Mouse (Mus musculus): ENCODE measurements around the gene Actrt3. TPM values are rescaled to one million over a fixed set of nuclear protein-coding genes. Genes with fewer than 3 reads are reported as not detected.

Actrt3 gene
- total RNA-seq (2021) (not detected), polyA plus RNA-seq (2012; rRNA removed) (not detected in 2 replicates)
- long read RNA-seq = 0 reads

- Histone ChIP-seq H3K36me3 (ENCODE audit: control insufficient read depth, insufficient read depth, low read length) (peaks cover 4% of the 10 kb centered on the region; the same call in 1 of the 2 replicates), H3K4me1 (ENCODE audit: control insufficient read depth, insufficient read depth, low read length) (peaks cover 5% of the 10 kb centered on the region), H3K79me2 (replicated peaks; ENCODE audit: control insufficient read depth, insufficient read depth, low read length) (peaks cover 1% of the 10 kb centered on the region; the same call in 1 of the 2 replicates), H3K27me3 (ENCODE audit: control insufficient read depth, insufficient read depth, low read length) (no peaks in the 10 kb centered on the region), H3K4me3 (peak within 1 kb of the TSS; percentile 95), H3K9ac (ENCODE audit: low read depth, low read length) (peak within 1 kb of the TSS; percentile 50), H3K27ac (peak within 1 kb of the TSS; percentile 66)
- WGBS = 10% methylated on average over 32 of the region's 32 CpGs
- intact Hi-C loops (cut with DNase I) = loop anchor here (10.0 kb wide), 2 partner anchors 535 to 1795 kb away; partner anchors contain the start of gene Pik3ca
- TF ChIP-seq CTCF (IDR thresholded peaks at IDR 0.05) (peak; percentile 41), POLR2A (IDR thresholded peaks at IDR 0.05; ENCODE audit: insufficient read depth, low read depth, low read length) (no peak)
- DNase-seq = peak; percentile 42 to 45
Observed at GRCm38 (mm10) chr3:30599711-30600545, at the start of gene Actrt3. Gene Actrt3, minus strand, starts transcription at chr3:30599939.

GRCm38 (mm10) chr3:30648466-30648865 is 48.7 kb upstream of the Actrt3 start:
- no peaks in the 10 kb centered on the region; the same call in 1 of the 2 replicates for H3K4me1 ChIP-seq (ENCODE audit: control insufficient read depth, insufficient read depth, low read length)
- no peak overlapping the region for H3K4me3 ChIP-seq
- H3K79me2 ChIP-seq (replicated peaks; ENCODE audit: control insufficient read depth, insufficient read depth, low read length) = no peaks in the 10 kb centered on the region
- intact Hi-C loops (cut with DNase I) = no loop called here
- H3K27me3 ChIP-seq (ENCODE audit: control insufficient read depth, insufficient read depth, low read length) = peaks cover 7% of the 10 kb centered on the region
- no peak for TF ChIP-seq EP300 (IDR thresholded peaks at IDR 0.05; ENCODE audit: insufficient read depth, low read depth, low read length)
- TF ChIP-seq POLR2A (IDR thresholded peaks at IDR 0.05; ENCODE audit: insufficient read depth, low read depth, low read length) = no peak
- no peak for TF ChIP-seq CTCF (IDR thresholded peaks at IDR 0.05)
- no peak overlapping the region for H3K9ac ChIP-seq (ENCODE audit: low read depth, low read length)
- WGBS = 97% methylated on average over 2 of the region's 2 CpGs
- H3K36me3 ChIP-seq (ENCODE audit: control insufficient read depth, insufficient read depth, low read length) = no peaks in the 10 kb centered on the region
- no peak for DNase-seq
- H3K27ac ChIP-seq = no peak overlapping the region

GRCm38 (mm10) chr3:30647440-30648090 is 47.8 kb upstream of the Actrt3 start, which contains the start of gene Lrrc34:
Gene Lrrc34, minus strand, starts transcription at chr3:30647869.
- Histone ChIP-seq H3K9ac (ENCODE audit: low read depth, low read length) (no peak within 1 kb of the TSS), H3K4me1 (ENCODE audit: control insufficient read depth, insufficient read depth, low read length) (no peaks in the 10 kb centered on the region; the same call in 1 of the 2 replicates), H3K79me2 (replicated peaks; ENCODE audit: control insufficient read depth, insufficient read depth, low read length) (no peaks in the 10 kb centered on the region), H3K36me3 (ENCODE audit: control insufficient read depth, insufficient read depth, low read length) (no peaks in the 10 kb centered on the region), H3K27ac (no peak within 1 kb of the TSS), H3K27me3 (ENCODE audit: control insufficient read depth, insufficient read depth, low read length) (peaks cover 7% of the 10 kb centered on the region), H3K4me3 (no peak within 1 kb of the TSS)
- 9% methylated on average over 25 of the region's 25 CpGs for WGBS
- TF ChIP-seq POLR2A (IDR thresholded peaks at IDR 0.05; ENCODE audit: insufficient read depth, low read depth, low read length) = no peak
- TF ChIP-seq EP300 (IDR thresholded peaks at IDR 0.05; ENCODE audit: insufficient read depth, low read depth, low read length) = no peak
- no peak for TF ChIP-seq CTCF (IDR thresholded peaks at IDR 0.05)
- intact Hi-C loops (cut with DNase I) = no loop called here
- DNase-seq = peak; percentile 16 to 18

- 42% methylated on average over 8 of the region's 8 CpGs for whole genome bisulfite sequencing
- no peak overlapping the region for H3K27ac ChIP-seq
- DNase-seq = no peak
- no peaks in the 10 kb centered on the region for H3K36me3 ChIP-seq (ENCODE audit: control insufficient read depth, insufficient read depth, low read length)
- TF ChIP-seq CTCF (IDR thresholded peaks at IDR 0.05) (no peak), POLR2A (IDR thresholded peaks at IDR 0.05; ENCODE audit: insufficient read depth, low read depth, low read length) (no peak), EP300 (IDR thresholded peaks at IDR 0.05; ENCODE audit: insufficient read depth, low read depth, low read length) (no peak)
- no peaks in the 10 kb centered on the region for H3K79me2 ChIP-seq (replicated peaks; ENCODE audit: control insufficient read depth, insufficient read depth, low read length)
- no peak overlapping the region for H3K4me3 ChIP-seq
- H3K27me3 ChIP-seq (ENCODE audit: control insufficient read depth, insufficient read depth, low read length) = peaks cover 7% of the 10 kb centered on the region
- intact Hi-C loops (cut with DNase I) = no loop called here
- no peak overlapping the region for H3K9ac ChIP-seq (ENCODE audit: low read depth, low read length)
- no peaks in the 10 kb centered on the region; the same call in 1 of the 2 replicates for H3K4me1 ChIP-seq (ENCODE audit: control insufficient read depth, insufficient read depth, low read length)
Observed at GRCm38 (mm10) chr3:30646761-30647160, 47.0 kb upstream of the Actrt3 start.

- Histone ChIP-seq H3K4me3 (no peak within 1 kb of the TSS), H3K27ac (no peak within 1 kb of the TSS), H3K36me3 (ENCODE audit: control insufficient read depth, insufficient read depth, low read length) (no peaks in the 10 kb centered on the region), H3K9ac (ENCODE audit: low read depth, low read length) (no peak within 1 kb of the TSS), H3K4me1 (ENCODE audit: control insufficient read depth, insufficient read depth, low read length) (no peaks in the 10 kb centered on the region), H3K27me3 (ENCODE audit: control insufficient read depth, insufficient read depth, low read length) (no peaks in the 10 kb centered on the region), H3K79me2 (replicated peaks; ENCODE audit: control insufficient read depth, insufficient read depth, low read length) (no peaks in the 10 kb centered on the region)
- no peak for TF ChIP-seq CTCF (IDR thresholded peaks at IDR 0.05)
- no peak for TF ChIP-seq EP300 (IDR thresholded peaks at IDR 0.05; ENCODE audit: insufficient read depth, low read depth, low read length)
- TF ChIP-seq POLR2A (IDR thresholded peaks at IDR 0.05; ENCODE audit: insufficient read depth, low read depth, low read length) = no peak
- DNase-seq = no peak
- intact Hi-C loops (cut with DNase I) = no loop called here
- WGBS = 58% methylated on average over 2 of the region's 2 CpGs
Observed at GRCm38 (mm10) chr3:30644207-30644606, 44.5 kb upstream of the Actrt3 start, which contains the start of gene Lrriq4. Gene Lrriq4, plus strand, starts transcription at chr3:30644507.

All from heart, adult 2 months (tissue).